Mouse (Mus musculus) mouse trophoblast stem cell (cell line): ENCODE results near the gene Shq1.

ENCODE experiments used
- in situ Hi-C, 2 experiments: fragments of 300-500 bp; cut with MseI, MboI; formaldehyde crosslinking; loops; 2 replicates in 1 of 2; 3 replicates in 1 of 2; pipeline ENCODE4 v1.15.1; 2025

Gene Shq1

GRCm38 (mm10) chr6:100668858-100669257, 2.1 kb downstream of the Shq1 start:
- in situ Hi-C loops = no loop called here

- in situ Hi-C loops = no loop called here
Observed at GRCm38 (mm10) chr6:100667644-100668043, 3.3 kb downstream of the Shq1 start.

- in situ Hi-C loops = no loop called here
Observed at GRCm38 (mm10) chr6:100662224-100662623, 8.7 kb downstream of the Shq1 start.

GRCm38 (mm10) chr6:100660395-100660794, 10.6 kb downstream of the Shq1 start:
- in situ Hi-C loops = no loop called here

GRCm38 (mm10) chr6:100652535-100652934, 18.4 kb downstream of the Shq1 start:
- in situ Hi-C loops = no loop called here

- in situ Hi-C loops = no loop called here
Observed at GRCm38 (mm10) chr6:100647196-100647595, 23.8 kb downstream of the Shq1 start.

GRCm38 (mm10) chr6:100645469-100646201, 25.3 kb downstream of the Shq1 start:
- in situ Hi-C loops = no loop called here

GRCm38 (mm10) chr6:100644631-100645030, 26.3 kb downstream of the Shq1 start:
- in situ Hi-C loops = no loop called here

GRCm38 (mm10) chr6:100642786-100643185, 28.2 kb downstream of the Shq1 start:
- in situ Hi-C loops = no loop called here

GRCm38 (mm10) chr6:100640591-100640990, 30.4 kb downstream of the Shq1 start:
- in situ Hi-C loops = no loop called here

- in situ Hi-C loops = no loop called here
Observed at GRCm38 (mm10) chr6:100629086-100629485, 41.9 kb downstream of the Shq1 start.

GRCm38 (mm10) chr6:100628223-100628622, 42.7 kb downstream of the Shq1 start:
- in situ Hi-C loops = no loop called here

GRCm38 (mm10) chr6:100623922-100624321, 47.0 kb downstream of the Shq1 start:
- in situ Hi-C loops = no loop called here

- in situ Hi-C loops = no loop called here
Observed at GRCm38 (mm10) chr6:100622861-100623507, 48.0 kb downstream of the Shq1 start.

- in situ Hi-C loops = no loop called here
Observed at GRCm38 (mm10) chr6:100620411-100620810, 50.5 kb downstream of the Shq1 start.

GRCm38 (mm10) chr6:100619309-100619708, 51.6 kb downstream of the Shq1 start:
- in situ Hi-C loops = no loop called here

- in situ Hi-C loops = no loop called here
Observed at GRCm38 (mm10) chr6:100616133-100616532, 54.8 kb downstream of the Shq1 start.

GRCm38 (mm10) chr6:100613593-100614267, 57.2 kb downstream of the Shq1 start:
- in situ Hi-C loops = no loop called here

GRCm38 (mm10) chr6:100610897-100611575, 59.9 kb downstream of the Shq1 start:
- in situ Hi-C loops = no loop called here

GRCm38 (mm10) chr6:100610182-100610581, 60.8 kb downstream of the Shq1 start:
- in situ Hi-C loops = no loop called here

- in situ Hi-C loops = loop anchor here in 1 of 2 experiments (10.0 kb wide), 1 partner anchor 266 kb away; no protein-coding TSS in a partner anchor
Observed at GRCm38 (mm10) chr6:100609256-100609655, 61.7 kb downstream of the Shq1 start.

- in situ Hi-C loops = loop anchor here in 1 of 2 experiments (10.0 kb wide), 1 partner anchor 266 kb away; no protein-coding TSS in a partner anchor
Observed at GRCm38 (mm10) chr6:100608429-100608828, 62.5 kb downstream of the Shq1 start.
